Mouse (Mus musculus): ENCODE data around the gene Map3k19. TPM values are rescaled to one million over a fixed set of nuclear protein-coding genes. Genes with fewer than 3 reads are reported as not detected.

Map3k19 gene
- polyA plus RNA-seq (2017; shearing (Covaris generic)): 1 to 10 TPM in 1 of 3 experiments, under 1 TPM in 1, not detected in 1; 0.32 to 1.2 TPM

DNA sequence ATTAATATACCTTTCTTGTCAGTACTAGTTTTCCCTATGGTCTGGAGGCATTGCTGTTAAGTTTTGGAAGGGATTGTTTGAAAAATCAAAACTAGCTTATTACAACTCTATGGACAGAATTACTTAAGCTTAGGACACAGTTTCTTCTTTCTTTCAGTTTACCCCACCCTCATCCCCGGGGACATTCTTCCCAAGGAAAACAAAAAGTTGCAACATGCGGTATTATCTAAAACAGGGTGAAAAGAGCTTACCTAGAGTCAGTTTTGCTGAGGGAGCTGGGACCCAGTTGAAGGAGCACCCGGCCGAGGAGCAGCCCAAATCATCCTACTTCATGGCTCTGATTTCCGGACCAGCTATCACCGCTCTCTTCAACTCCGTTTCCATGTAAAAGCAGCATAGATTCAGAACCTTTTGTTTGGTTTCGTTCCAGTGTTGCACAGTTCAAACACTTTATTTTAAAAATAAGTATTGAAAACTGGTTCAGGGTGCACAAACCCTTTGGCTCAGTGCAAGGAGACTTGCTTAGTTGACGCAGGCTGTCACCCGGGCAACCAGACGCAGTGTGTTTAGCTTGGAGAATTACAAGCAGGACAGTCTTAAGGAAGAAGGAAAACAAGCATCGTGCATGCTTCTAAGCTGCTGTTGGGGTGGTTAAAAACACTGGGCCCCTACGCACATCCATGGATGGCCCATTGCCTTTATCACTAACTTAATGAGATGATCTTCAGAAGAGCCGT lies at the start of gene Map3k19:
Gene Map3k19, minus strand, starts transcription at position 546 of the 737 bp plus-strand sequence.
- ATAC-seq: no peak

DNA sequence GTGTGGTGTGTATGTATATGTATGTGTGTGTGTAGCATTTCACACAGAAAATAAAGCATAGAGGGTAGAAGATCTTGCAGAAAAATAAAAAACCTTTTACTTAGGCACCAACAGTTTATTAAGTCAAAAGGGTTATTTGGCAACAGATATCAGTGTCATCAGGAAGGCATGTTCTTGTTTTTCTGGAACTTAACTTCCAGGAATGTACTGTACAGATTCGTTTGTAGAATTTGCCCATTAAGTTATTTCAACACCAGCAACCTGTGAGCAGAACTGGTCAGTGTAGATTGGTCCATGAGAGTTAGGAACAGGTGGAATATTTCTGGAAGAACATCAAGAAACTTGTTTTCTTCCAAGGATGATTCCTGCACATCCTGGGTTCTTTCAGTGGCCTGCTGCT lies 44.6 kb upstream of the Map3k19 start:
- no peak for ATAC-seq

DNA sequence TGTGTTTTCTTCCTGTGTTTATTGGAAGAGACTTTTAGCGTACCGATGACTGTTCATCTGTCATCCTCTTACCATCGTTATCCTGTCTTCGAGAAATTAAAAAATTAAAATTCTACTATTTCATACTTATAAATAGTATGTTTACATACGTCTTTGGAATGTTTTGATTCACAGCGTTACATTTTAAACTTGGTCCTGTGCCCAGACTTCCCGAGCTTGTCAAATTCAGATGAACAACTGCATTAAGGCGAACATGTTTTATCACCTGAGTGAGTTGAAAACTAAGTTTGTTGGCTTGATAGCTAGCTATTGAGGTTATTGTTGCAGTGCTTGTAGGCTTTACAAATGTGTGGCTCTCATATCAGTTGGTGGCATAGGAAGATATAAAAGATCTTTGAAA lies 14.4 kb upstream of the Map3k19 start:
- no peak for ATAC-seq

DNA sequence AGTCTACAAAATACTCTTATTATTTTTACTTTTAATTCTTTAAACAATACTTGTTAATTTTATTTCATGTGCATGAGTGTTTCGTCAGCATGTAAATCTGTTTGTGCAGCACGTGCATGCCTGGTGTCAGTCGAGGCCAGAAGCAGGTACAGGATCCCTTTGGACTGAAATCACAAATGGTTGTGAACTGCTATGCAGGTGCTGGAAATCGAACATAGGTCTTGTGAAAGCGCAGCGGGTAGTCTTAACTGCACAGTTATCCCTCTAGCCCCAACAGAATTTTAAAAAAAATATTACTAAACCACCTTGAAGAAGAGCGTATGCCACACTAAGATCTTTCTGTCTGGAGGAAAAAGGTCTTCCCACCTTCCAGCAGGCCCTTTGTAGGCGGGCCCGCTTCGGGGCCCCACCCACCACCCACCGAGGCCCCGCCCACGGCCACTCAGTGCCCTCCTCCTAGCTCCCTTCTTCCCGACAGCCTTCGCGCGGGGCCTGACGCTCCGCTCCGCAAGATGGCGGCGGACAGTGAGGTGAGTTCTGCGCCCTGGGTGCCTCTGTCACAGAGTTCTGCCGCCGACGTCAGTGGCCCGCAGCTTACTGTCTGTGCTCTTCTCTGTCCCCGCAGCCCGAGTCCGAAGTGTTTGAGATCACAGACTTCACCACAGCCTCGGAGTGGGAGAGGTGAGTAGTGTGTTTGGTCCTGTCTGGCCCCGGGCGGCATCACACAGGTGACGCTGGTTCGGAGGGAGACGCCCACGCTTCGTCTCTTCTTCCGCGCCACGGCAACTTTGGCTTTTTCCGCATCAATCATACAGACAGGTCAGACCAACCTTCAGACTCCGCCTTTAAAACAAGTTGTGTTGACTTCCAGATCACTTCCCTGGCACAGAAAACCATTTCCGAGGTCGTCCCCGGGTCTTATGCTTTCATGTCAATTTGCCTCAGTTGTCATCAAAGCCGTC lies 13.8 kb upstream of the Map3k19 start, which contains the start of gene Rab3gap1:
Gene Rab3gap1, plus strand, starts transcription at position 474 of the 962 bp plus-strand sequence.
- ATAC-seq: peak; percentile 94

DNA sequence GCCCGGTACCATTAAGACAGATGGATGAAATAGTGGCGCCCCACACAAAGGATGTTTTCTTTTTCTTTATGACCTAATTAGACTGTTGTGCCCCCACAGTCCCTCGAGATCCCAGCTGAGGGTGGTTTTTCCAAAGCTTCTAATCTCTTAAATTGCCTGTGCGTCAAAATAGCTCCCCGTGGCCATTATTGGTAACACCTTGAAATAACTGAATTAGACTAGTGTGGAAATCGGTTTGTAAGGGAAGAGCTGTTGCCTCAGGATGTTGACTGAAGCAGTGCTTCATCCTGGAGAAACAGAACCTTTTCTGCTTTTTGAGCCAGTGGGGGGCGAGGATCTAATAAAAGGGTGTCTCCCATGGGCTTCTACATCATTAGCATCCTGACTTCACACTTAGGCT lies 9.0 kb upstream of the Map3k19 start:
- no peak for ATAC-seq

DNA sequence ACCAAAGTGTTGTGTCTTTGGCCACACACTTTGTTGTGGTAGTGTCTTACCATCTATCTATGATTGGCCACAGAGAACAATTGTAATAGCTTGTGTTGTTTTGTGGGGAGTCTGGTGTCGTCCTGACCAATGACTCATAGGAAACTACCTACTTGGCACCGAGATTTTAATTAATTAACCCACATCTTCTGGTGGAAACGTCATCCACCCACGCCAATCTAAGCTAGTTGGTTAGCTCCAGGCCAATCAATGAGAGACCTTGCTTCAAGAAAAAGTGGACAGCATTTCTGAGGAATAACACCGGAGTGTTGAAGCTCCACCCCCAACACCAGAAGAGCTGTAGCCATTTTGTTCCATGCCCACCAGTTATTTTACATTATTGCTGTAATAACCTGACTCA lies 7.1 kb upstream of the Map3k19 start:
- peak; percentile 69 for ATAC-seq

DNA sequence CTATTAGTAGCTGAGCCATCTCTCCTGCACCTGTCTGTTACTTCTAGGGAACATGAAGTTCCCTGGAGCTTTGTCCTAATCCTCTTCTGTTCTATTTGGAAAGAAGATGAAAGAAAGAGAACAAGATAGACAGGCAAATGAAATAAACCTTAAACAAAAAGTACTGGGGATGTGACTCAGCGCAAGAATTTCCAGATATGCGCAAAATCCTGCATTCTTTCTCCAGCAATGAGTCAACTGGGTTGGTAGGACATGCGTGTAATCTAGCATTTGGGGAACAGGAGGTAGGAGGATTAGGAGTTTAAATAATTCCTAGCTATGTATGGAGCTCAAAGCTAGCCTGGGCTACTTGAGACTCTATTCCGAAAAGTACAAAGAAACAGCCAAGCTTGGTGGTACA lies 5.7 kb upstream of the Map3k19 start:
- no peak for ATAC-seq

DNA sequence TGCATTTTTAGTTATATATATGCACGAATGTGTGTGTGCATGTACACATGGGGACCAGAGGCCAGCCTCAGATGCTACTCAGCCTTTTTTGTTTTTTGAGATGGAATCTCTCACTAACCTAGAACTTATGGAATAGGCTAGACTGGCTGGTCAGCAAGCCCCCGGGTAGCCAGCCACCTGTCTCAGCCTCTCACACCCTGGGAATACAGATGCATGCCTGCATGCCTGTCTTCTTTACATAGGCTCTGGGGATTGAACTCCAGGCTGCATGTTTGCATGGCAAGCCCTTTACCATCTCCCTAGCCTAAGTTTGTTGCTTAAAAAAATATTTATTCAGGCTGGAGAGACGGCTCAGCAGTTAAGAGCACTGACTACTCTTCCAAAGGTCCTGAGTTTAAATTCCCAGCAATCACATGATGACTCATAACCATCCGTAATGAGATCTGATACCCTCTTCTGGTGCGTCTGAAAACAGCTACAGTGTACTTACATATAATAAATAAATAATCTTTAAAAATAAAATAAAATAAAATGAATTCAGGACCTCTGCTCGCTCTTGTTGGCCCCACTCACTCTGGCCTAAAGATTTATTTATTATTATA lies 5.1 kb upstream of the Map3k19 start:
- ATAC-seq: no peak

DNA sequence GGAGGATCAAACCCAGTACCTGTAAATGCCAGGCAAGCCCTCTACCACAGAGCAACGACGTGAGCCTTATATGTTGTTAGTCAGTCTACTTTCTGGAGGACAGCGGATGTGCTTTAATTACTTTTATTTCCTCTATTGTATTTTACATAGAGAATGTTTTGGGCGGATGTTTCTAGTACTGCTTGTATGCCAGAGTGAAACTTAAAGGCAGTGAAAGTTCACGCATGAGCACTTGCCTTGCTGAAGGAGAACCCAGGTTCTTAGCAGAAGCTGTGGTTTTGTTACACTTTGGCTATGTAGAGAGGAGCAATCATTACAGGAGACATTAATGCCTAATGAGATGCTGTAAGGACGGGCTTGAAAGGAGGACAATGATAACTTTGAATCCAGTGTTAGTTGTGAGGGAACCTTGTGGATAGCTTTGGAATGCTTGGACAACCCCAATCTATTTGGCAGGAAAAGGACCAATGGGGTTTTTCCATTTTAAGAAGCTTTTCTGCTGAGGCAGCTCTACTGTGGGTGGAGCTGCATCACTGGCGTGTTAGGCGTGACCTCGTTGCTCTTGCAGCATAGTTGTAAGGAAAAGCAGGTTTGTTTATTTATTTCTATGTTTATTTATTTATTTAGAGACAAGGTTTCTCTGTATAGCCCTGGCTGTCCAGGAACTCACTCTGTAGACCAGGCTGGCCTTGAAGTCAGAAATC lies 4.3 kb upstream of the Map3k19 start:
- peak; percentile 72 for ATAC-seq

DNA sequence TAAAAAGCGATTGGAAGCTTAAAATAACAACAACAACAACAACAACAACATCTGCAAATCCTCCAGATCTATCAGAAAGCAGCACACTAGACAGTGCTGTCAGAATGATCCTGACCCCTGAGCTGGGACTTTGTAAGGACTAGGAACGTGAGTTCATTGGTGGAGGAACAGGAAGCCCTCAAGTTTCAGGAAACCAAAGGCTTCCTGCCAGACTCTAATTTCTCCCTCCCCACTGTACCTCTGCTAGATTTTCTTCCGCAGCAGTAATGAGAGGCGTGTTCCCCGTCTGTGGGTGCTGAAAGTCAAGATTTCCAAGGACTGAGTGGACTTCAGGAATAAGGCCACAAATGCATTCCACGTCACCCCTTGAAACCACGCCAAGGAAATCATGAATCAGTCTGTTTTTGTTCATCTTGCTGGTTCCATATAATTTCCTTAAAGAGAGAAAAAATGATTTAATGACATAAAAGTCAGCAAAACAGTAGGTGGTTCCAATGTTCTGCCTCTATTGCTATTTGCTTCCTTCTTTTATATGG lies 4.7 kb downstream of the Map3k19 start:
- peak; percentile 52 for ATAC-seq

DNA sequence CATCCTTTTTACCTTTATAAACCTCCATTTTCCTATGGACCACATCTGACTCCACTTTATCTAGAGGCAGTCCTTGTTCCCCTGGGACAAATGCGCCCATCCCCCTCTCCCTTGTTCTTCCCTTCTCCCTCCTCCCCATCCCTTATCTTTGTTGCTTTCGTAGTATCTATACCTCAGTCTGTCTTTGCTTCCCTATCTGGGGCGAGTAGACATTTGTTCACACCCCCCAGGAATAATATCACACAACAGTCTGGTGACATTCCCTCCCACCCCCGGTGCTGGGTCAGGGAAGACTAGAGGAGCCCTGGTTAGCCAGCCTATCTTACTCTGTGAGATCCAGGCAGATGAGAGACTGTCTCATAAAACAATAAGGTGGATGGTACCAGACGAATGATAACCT lies 9.4 kb downstream of the Map3k19 start:
- no peak for ATAC-seq

DNA sequence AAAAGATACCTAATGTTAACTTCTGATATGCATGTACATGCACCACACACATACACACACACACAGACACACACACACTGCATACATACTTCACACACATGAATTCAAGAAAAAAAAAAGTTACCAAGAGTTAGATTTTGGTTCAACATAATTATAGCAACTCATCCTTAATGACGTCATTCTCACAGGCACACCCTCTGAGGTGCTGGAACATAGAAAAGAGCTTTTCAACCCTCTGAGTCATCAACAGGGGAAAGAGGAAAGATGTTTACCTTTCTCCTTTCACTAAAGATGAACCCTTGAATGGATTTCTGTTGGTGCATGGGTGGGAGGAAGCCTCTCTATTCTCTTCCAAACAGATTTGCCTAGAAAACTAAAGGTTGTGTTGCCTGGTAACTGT lies 16.2 kb downstream of the Map3k19 start:
- no peak for ATAC-seq

DNA sequence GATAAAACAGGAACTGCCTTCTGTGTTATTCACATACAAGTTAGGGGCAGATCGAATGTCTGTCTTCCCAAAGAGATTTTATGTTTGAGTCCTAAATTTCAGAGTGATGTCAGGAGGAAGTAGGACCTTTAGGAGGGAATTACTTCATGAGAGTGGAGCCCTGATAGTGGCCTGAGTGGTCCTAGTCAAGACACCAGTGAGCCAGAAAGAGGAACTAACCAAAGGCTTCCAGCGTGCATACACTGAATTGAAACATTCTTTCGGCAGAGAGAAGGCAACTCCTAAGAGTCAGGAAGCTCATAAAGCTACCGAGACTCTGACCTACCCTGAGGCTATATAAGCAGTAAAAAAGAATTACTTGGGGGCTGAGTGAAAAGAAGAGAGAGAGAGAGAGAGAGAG lies 18.2 kb downstream of the Map3k19 start:
- ATAC-seq: no peak

DNA sequence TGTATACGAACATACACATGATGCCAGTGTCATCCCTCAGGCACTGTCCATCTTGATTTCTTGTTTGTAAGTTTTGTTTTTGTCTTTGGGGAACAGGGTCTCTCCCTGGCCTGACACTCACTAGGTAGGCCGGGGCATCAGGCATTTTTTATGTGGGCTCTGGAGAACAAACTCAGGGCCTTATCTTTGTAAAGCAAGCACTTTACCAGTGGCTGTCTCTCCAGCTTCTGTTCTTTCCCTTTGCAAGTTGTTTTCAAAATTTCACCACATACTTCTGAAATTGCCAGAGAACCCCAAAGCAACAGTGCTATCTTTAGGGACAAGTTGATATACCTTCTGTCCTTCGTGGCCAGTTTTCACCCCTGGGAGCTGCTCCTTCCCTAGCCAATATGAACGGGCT lies 20.6 kb downstream of the Map3k19 start:
- no peak for ATAC-seq

DNA sequence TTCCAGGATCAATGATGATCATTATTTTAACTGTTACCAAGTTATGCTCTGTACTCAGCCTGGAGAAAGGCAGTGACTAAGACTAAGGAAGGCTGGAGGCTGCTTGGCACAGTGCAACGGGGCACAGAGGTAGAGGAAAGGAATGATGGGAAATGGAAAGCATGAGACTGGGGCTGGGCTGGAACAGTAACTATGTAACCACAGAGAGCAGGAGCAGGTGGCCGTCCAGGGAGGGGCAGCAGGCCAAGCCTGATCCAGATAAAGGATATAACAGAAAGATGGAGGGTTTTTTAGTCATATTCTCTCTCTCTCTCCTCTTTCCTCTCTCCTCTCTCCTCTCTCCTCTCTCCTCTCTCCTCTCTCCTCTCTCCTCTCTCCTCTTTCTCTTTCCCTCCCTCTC lies 21.1 kb downstream of the Map3k19 start:
- no peak for ATAC-seq

DNA sequence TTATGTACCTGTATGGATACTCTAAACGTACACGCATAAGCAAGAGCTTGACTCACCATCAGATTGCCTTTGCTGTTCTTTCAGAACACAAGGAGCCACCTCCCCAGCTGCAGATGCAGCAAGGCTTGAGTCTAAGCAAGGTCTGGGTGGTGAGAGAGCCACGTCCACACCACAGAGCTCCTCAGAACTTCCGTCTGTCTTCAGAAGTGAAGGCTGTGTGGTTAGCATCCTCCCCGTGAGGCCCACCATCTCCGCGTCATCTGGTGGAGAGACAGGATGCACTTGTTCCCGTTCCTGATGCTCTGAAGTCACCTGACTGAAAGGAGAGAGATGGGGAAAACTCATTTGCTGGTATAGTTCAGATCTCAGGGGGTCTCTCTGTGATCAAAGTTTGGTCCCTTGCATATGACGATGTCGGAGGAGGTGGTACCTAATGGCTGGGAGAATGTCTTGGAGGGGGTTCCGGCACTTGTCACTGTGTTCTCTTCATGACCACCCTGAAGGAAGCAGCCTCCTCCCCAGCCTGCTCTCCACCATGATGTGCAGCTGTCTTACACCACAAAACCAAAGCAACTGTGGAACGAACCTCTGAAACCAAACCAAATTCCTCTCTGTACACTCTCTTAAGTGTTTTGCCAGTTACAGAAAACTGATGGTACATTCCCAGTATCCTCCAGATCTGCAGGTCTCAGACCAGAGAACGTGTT lies 24.5 kb downstream of the Map3k19 start:
- peak; percentile 90 for ATAC-seq

DNA sequence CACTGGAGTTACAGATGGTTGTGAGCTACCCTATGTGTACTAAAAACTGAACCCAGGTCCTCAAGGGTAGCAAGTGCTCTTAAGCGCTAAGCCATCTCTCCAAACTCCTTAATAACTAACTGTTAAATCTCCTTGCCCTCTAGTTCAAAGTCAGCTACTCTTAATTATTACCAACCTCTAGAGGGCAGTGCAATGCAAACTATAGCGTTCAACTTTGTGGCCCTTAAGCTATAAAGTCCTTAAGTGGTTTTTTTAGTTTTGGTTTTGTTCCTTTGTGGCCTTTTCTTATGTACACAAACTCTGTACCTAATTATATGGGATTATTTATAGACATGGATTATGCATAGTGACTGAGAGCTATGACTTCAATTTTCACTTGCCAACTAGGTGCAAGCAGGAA lies 27.5 kb downstream of the Map3k19 start:
- ATAC-seq: peak; percentile 60

DNA sequence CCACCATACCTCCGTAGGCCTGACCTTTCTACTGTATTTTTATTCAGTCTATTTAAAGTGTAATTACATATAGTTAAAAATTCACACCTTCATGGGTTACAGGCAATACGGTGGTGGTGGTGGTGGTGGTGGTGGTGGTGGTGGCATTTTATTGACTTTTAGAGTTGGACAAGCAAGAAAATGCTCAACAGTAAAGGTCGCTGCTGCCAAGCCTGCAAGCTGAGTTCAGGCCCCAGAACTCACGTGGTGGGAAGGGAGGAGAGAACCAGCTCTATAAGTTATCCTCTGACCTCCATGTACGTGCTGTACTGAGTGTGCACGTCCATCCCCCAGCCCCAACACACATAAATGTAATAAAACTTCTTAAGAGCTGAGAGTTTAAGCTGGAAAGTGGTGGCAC lies 38.5 kb downstream of the Map3k19 start:
- ATAC-seq: no peak

DNA sequence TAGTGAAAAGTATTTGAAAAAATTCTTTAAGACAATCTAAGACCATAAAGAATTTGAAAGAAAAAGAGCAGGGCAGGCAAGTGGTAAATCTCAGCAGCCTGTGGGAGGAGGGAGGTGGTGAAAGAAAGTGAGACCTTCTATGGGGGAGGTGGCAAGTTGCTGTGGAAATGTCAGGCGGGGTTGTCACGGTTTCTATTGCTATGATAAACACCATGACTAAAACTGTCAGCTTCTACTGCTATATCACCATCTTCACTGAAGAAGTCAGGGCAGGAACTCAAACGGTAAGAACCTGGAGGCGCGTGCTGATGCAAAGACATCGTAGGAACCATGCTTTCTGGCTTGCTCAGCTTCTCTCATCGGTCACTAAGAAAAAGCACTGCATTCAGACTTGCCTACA lies 41.9 kb downstream of the Map3k19 start:
- peak; percentile 57 for ATAC-seq

DNA sequence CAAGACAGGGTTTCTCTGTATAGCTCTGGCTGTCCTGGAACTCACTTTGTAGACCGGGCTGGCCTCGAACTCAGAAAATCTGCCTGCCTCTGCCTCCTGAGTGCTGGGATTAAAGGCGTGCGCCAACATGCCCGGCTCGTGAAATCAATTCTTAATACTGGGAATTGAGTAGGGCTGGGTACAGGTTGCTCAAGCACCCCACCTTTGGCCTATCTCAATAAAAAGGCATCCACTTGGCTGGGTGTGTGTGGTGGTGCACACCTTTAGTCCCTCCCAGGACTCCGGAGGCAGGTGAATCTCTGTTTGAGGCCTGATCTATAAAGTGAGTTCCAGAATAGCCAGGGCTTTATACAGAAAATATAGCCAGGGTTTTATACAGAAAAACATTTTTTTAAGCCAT lies 46.2 kb downstream of the Map3k19 start:
- ATAC-seq: no peak

DNA sequence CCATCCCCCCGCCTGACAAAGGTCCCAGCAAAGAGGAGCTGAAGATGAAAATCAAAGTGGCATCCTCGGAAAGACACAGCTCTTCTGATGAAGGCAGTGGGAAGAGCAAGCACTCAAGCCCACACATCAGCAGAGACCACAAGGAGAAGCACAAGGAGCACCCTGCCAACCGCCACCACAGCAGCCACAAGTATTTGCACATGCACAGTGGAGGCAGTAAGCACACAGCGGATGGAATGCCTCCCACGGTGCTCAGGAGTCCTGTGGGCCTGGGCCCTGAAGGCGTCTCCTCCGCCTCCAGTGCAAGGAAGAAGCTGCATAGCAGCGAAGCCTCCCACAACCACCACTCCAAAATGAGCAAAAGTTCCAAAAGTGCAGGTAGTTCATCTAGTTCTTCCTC lies 51.9 kb downstream of the Map3k19 start:
- ATAC-seq: no peak

DNA sequence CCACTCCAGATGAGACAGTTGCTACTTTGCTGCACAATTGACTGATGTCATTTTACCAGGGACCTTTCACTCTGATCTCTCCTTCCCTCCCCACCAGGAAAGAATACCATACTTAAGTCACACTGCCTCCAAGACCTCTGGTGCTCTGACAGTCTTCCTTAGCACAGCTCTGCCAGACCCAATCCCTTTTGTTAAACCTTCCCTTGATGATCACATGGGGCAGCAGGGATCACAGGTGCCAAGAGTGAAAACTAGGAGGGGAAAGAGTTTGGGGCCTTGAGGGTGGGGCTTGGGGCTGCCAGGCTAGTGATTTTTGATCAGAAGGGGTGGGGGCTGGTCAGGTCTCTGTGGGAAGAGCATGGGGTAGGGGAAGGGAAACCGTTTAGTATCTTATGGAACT lies 58.1 kb downstream of the Map3k19 start:
- no peak for ATAC-seq

All from inflammation-experienced regulatory T-cells, adult 6 months (primary cell).